Mouse (Mus musculus): ENCODE measurements around the gene Camta1.

- no peak for TF ChIP-seq CTCF (IDR thresholded peaks at IDR 0.05; ENCODE audit: low read depth, low read length)
- TF ChIP-seq POLR2A (IDR thresholded peaks at IDR 0.05; ENCODE audit: borderline replicate concordance, low read depth, low read length) = no peak
Observed at GRCm38 (mm10) chr4:151634771-151635170, 226.9 kb downstream of the Camta1 start.

Measured in bone marrow macrophage, adult 2 months (primary cell).